Mouse (Mus musculus): ENCODE measurements at regions not wholly inside any gene's neighbourhood (a gene's known extent, or its start where the extent isn't known, plus 50 kb on each side); places are given as distances from the start of the nearest gene placed in this dataset.

DNA sequence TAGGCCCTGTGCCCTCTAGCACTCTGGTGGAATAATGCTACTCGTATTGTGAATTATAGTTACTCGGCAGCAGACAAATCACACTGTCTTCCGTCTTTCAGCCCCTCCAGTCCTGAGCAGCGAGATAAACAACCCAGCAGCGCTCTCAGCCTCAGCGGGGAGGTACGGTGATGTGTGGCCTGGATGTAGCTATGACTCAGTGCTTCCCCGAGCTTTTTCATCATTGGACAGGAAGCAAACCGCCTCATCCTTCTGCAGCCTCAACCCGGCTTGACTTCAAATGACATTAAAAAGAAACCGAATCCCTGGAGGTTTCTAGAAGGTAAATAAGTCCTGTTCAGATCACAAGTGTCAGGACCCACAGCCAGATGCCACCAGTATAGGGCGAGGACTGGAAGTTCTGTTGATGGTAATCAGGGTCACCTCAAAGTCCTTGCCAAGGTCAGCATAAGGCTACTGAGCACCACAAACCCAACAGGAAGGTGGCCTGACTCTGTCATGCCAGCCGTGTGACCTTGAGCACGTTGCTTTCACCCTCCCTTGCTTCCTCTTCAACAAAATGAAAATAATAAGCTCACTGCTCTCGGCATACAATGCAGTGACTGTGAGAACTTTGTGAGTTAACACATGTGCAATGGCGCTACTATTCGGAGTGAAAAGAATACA lies 199.0 kb upstream of the Hes1 start:
- no peak for DNase-seq (ENCODE audit: low spot score)

GRCm38 (mm10) chr16:29871395-29871794 lies 192.8 kb upstream of the Hes1 start:
- no peak for DNase-seq (ENCODE audit: low spot score)

- no peak for DNase-seq (ENCODE audit: low spot score)
These were observed 188.0 kb upstream of the Hes1 start for GRCm38 (mm10) chr16:29876196-29876595.

DNA sequence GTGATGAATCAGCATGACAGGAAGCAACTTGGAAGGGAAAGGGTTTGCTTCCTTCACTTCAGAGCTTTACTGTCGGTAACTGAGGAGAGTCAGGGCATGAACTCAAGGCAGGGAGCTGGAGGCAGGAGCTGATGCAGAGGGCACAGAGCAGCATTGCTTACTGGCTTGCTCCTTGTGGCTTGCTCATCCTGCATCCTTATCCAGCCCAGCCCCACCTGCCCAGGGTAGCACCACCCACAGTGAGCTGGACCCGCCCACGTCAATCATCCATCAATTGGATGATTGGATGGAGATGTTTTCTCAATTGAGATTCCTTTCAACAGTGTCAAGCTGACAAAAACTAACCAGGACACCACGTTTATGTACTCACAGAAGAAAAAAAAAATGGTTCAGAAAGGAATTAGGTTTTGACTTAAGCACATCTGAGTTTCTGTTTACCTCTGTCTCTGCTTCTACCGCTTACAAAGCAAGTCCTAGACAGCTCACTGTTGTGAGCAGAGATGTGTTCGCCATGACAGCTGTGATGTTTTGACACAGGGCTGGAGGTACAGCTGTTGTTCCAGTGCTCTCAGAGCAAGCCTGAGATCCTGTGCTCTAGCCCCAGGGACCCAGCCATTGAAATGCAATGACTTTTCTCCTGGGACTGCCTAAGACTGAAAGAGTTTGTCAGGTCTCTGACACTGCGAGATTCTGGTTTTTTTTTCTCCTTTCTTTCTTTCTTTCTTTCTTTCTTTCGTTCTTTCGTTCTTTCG lies 186.6 kb upstream of the Hes1 start:
- no peak for DNase-seq (ENCODE audit: low spot score)

DNA sequence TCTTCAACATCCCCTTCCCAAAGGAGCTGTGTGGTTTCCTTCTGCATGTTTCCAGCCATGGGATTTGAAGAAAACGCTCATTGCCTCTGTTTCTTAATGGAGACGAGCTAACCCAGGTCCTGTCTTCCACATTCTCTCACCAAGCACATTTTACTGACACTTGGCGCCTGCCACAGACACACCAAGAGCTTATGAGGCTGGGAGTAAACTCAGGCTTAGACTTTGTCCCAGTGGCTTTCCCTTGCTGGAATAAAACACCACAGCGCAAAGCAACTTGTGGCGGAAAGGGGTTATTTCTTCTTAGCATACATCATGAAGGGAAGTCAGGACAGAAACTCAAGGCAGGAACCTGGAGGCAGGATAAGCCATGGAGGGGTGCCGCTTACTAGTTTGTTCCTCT lies 184.5 kb upstream of the Hes1 start:
- DNase-seq (ENCODE audit: low spot score): no peak

GRCm38 (mm10) chr16:29881497-29881896 lies 182.7 kb upstream of the Hes1 start:
- no peak for DNase-seq (ENCODE audit: low spot score)

DNA sequence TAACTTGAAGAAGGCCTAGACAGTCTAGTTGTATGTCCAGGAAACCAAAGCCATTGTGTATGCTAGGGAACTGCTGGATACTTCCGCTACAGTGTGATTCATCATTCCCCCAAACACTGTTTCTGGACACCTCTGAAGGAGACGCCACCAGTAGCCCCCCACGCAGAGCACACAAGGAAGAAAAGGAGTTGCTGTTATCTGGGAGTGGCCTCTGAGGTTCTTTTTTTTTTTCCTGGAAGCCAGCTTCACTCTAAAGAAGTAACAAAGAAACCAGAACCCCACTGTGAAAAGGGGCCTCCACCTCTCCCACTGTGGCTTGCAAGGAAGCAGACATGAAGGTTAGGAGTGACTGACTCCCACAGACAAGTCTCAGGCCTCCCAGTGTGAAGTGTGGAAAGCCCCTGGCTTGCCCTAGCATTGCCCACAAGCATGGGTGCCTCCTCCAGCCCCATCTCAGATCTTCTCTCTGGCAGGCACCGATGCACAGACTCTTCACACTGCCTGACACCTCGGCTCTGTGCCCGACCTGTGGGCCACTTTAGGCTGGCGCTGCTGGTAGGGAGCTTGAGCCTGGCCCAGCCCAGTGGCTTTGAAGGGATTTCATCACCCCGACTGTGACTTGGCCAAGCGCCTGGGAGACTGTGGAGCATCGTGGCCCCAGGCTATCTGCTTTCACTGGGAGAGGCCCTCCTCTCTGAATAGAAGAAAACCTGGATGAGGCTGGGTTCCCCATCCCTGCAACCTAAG lies 181.8 kb upstream of the Hes1 start:
- DNase-seq (ENCODE audit: low spot score): peak; percentile 37

DNA sequence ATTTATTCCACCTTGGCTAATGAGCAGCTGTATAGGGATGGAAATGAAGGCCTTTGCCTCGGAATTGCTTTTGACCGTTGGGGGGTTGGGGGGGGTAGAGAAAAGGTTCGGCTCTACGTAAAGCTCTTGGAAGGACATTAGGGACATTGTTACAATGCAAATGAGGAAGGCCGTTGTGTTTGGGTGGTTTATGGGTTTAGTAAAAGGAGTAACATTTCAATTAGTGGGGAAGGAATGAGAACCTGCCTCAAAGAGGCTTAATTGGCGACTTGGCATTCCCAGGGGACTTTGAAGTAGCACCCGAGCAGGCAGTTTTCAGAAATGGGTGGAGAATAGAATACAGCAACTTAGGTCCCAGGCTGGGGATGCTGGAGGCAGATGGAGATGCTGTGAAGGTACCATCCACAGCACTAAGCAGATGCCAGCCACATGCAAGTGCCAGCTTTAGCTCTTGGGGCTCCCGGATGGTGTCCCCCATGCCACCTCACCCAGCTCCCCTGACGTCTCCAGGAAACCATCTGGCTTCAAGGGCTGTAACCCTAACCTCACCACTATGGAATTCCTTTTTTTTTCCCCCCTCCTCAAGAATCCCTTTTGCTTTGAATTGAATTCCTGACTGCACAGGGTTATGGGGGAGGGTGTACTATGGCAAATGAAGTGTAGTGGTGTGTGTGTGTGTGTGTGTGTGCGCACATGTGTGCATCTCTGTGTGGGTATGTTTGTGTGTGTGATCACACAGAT lies 180.8 kb upstream of the Hes1 start:
- DNase-seq (ENCODE audit: low spot score): no peak

DNA sequence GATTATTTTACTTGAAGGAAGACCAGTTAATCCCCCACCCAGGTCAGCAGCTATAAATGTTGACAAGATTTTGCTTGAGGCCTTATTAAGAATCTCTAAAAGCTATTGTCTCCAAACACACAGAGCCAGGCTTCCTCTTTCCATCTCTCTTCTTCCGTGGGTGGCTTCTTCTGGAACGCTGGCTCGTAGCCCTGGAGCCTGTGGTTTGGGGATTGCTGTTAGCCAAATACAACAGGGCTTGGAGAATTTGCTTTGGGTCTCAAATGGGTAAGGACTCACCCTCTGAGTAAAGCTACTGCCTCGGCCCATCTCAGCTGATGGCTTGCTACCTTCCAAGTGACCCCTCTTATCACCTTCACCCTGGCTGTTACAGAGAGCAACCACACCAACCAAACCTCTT lies 179.3 kb upstream of the Hes1 start:
- no peak for DNase-seq (ENCODE audit: low spot score)

- DNase-seq (ENCODE audit: low spot score): no peak
These were observed 177.4 kb upstream of the Hes1 start for GRCm38 (mm10) chr16:29886755-29887154.

GRCm38 (mm10) chr16:29889346-29889745 lies 174.8 kb upstream of the Hes1 start:
- no peak for DNase-seq (ENCODE audit: low spot score)

DNA sequence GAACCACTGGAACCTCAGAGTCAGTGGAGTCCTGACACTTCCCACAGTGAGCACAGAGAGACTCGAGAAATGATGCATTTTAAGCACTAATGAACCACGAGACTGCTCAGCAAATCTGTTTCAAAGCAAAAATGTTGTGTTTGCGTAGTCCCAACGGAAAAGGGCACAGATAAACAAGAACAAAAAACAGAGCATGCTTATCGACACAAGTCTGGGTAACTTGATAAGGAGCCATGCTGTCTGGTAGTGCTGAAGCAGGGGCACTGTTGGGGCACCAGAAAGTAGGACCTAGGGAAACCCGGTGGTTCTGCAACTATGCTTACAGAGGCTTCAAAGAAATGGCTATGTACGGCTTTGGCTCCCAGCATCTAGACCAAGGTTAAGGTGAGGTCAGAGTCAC lies 172.7 kb upstream of the Hes1 start:
- DNase-seq (ENCODE audit: low spot score): no peak

- no peak for DNase-seq (ENCODE audit: low spot score)
These were observed 170.0 kb upstream of the Hes1 start for GRCm38 (mm10) chr16:29893871-29894828.

- no peak for DNase-seq (ENCODE audit: low spot score)
These were observed 167.8 kb upstream of the Hes1 start for GRCm38 (mm10) chr16:29896393-29896792.

GRCm38 (mm10) chr16:29903510-29903909 lies 160.7 kb upstream of the Hes1 start:
- DNase-seq (ENCODE audit: low spot score): no peak

- no peak for DNase-seq (ENCODE audit: low spot score)
These were observed 159.9 kb upstream of the Hes1 start for GRCm38 (mm10) chr16:29904183-29904775.

- DNase-seq (ENCODE audit: low spot score): no peak
These were observed 156.9 kb upstream of the Hes1 start for GRCm38 (mm10) chr16:29907331-29907730.

DNA sequence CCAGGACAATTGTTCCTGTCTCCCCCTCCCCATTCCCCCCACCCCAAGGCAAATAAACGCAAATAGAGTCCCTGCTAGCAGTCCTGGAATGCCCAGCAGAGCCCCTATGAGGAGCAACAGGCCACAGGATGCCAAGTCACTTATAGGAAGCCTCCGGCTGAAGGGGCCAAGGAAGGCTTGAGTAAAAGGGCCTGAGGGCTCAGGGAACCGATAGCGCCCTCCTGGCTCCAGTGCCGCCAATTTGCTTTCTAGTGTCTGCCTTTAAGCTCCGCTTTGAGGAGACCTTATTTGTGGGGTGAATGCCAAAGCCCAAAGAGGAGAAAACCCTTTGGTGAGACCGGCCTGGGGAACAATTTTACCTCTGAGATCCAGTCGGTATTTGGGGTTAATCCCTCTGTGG lies 156.2 kb upstream of the Hes1 start:
- no peak for DNase-seq (ENCODE audit: low spot score)

DNA sequence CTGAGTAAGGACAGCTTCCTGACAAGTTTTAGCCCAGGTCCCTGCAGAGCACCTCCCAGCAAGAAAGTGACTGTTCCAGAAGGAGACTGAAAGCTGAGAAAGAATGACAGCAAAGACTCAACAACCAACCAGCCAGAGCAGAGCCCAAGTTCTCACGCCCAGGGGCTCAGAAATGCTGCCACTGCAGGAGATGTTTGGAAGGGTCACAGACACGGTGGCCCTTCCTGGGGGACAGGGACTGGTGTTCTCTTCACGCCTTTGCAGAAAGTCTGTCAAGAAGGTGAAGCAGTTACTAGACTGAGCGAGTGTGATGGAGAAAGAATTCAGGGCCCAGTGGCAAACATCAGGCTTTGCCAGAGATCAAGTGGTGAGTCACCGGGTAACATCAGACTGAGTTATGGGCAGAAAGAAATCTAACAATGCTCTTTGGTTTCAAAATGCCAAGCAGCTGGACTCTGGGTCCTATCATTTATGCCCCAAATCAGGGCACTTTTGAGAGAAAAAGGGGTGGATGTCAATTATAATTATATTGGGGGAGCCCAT lies 154.2 kb upstream of the Hes1 start:
- DNase-seq (ENCODE audit: low spot score): no peak

GRCm38 (mm10) chr16:29911164-29911571 lies 153.0 kb upstream of the Hes1 start:
- DNase-seq (ENCODE audit: low spot score): no peak

Measured in urinary bladder, adult 2 months (tissue).